In the genomic region with DNA sequence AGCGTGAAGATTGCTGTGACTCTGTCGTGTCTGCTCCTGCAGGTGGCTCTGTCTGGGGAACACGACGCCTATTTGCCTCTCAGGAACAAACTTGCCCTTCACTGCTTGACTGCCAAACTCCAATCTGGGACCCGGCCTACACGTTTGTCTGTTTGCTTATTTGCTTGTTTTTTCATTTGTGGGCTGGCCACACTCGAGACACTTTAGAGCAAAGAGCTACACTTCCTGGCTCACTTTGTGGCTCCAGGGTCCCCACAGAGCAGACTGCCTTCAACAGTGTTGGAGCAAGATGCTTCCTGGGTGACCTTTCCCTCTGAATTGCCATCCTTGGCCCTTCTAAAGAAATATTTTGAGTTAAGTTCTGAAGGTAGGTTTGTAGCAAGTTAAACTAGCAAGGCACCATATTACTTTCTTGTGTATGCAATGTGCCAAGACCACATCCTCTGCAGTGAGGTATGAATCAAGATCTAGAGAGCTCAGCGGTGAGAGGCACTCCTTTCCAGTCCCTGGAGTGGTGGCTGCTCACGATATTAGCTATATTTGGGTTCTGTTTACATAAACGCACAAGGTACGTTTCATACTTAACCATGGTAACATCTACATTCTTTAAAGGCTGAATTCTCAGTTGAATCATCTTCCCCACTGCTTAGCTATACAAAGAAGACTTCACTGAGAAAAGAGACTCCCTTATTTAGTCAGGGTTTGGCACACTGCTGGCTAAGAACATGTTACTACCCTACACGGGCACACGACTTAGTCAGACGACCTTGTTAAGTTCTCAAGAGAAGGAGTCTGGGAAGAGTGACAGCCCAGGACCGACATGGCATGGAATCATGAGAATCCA, we compare ENCODE assay signal across 10 mouse cellular contexts.
DNase-seq lines count a peak whose midpoint lies in the region; ATAC-seq and TF ChIP-seq lines count a peak whose summit lies in the region.
"Had no signal": no experiment of that assay in that cellular context is flagged by ENCODE, and none has a peak within 500 bp of the region (broad histone marks: within the 10 kb centered on the region; RNA-seq: fewer than 3 reads in every experiment).

No protein-coding gene starts in this region.

- H3K4me1 ChIP-seq in spleen, adult 2 months (ENCODE audit: control insufficient read depth, insufficient read depth, insufficient read length) = peaks cover 10% of the 10 kb centered on the region; the same call in 1 of the 2 replicates
- H3K4me1 ChIP-seq in intestine, embryonic 14.5 days (replicated peaks; ENCODE audit: control insufficient read depth, insufficient read depth, low read length) = peaks cover 7% of the 10 kb centered on the region; the same call in 1 of the 2 replicates
- H3K4me1 ChIP-seq: hindbrain, embryonic 10.5 days had no signal

- peak; percentile 89 for DNase-seq in heart, adult 11 months
- no peak for DNase-seq in heart, postnatal 14 days
- DNase-seq in spleen, adult 2 months (ENCODE audit: low read depth in 1 of 2, low spot score in 2 of 2) = no peak
- no peak for DNase-seq in spleen, postnatal 4 days (ENCODE audit: low spot score in 2 of 2)
- no peak for DNase-seq in intestine, embryonic 14.5 days (ENCODE audit: low spot score)
- peak; percentile 12 for DNase-seq in thymus, postnatal 14 days
- no peak for DNase-seq in cerebellum, adult 8-10 months
- DNase-seq in gastrocnemius, postnatal 25 days = no peak
- DNase-seq: cerebellum, adult 9-11 months had no signal

- H3K4me2 ChIP-seq in intestine, embryonic 14.5 days (ENCODE audit: low read length) = no peak overlapping the region

- TF ChIP-seq CTCF in spleen, adult 2 months (IDR thresholded peaks at IDR 0.05; ENCODE audit: extremely low read depth, insufficient read depth, insufficient read length, insufficient replicate concordance) = no peak

- H3K27me3 ChIP-seq in spleen, adult 2 months (ENCODE audit: control insufficient read depth, insufficient read depth, low read length) = no peaks in the 10 kb centered on the region
- H3K27me3 ChIP-seq in intestine, embryonic 14.5 days (replicated peaks; ENCODE audit: control insufficient read depth, insufficient read depth, low read length) = no peaks in the 10 kb centered on the region

- no peak overlapping the region for H3K4me3 ChIP-seq in spleen, adult 2 months (ENCODE audit: extremely low read depth, insufficient read depth, insufficient read length)
- no peak overlapping the region for H3K4me3 ChIP-seq in intestine, embryonic 14.5 days (ENCODE audit: low read depth, low read length)
- H3K4me3 ChIP-seq: hindbrain, embryonic 10.5 days had no signal

- no peak overlapping the region for H3K9ac ChIP-seq in intestine, embryonic 14.5 days (ENCODE audit: low read length)

- peak overlapping the region; percentile 72 for H3K27ac ChIP-seq in spleen, adult 2 months (ENCODE audit: insufficient read depth, low read length)
- peak overlapping the region; percentile 70 for H3K27ac ChIP-seq in intestine, embryonic 14.5 days (ENCODE audit: low read depth)
- H3K27ac ChIP-seq: hindbrain, embryonic 10.5 days had no signal

- ATAC-seq in intestine, embryonic 14.5 days (replicated peaks; ENCODE audit: low FRiP score, low TSS enrichment, low read depth) = no peak

- intact Hi-C loops in heart, postnatal 14 days (cut with DNase I) = no loop called here

- H3K36me3 ChIP-seq in spleen, adult 2 months (ENCODE audit: control insufficient read depth, insufficient read depth, low read length) = peaks cover 5% of the 10 kb centered on the region; the same call in 1 of the 2 replicates
- H3K36me3 ChIP-seq in intestine, embryonic 14.5 days (ENCODE audit: control insufficient read depth, insufficient read depth, low read length) = no peaks in the 10 kb centered on the region
- H3K36me3 ChIP-seq: hindbrain, embryonic 10.5 days had no signal

- no peaks in the 10 kb centered on the region for H3K9me3 ChIP-seq in intestine, embryonic 14.5 days (ENCODE audit: control insufficient read depth, low read length)
- H3K9me3 ChIP-seq: hindbrain, embryonic 10.5 days had no signal

- WGBS in spleen, adult 2 months = 63% methylated on average over 15 of the region's 15 CpGs
- 58% methylated on average over 15 of the region's 15 CpGs for WGBS in intestine, embryonic 14.5 days

- TF ChIP-seq POLR2A in spleen, adult 2 months (IDR thresholded peaks at IDR 0.05; ENCODE audit: low read depth, low read length) = no peak

Comparison
In these comparisons a context has a peak if more than half of its experiments do, and no peak if none do; other contexts are left out.
1. DNase-seq: peak in heart, adult 11 months (single experiment) and thymus, postnatal 14 days (single experiment); none in heart, postnatal 14 days (0 of 2), spleen, adult 2 months (0 of 2), spleen, postnatal 4 days (0 of 2), intestine, embryonic 14.5 days (single experiment), cerebellum, adult 8-10 months (single experiment) and gastrocnemius, postnatal 25 days (single experiment).